Mouse (Mus musculus): Measurements from ENCODE around the gene Zmym4. TPM values are rescaled to one million over a fixed set of nuclear protein-coding genes. Genes with fewer than 3 reads are reported as not detected.

The Zmym4 gene
- polyA plus RNA-seq, 1 experiment from 2014 or later, result 30.4 TPM

DNA sequence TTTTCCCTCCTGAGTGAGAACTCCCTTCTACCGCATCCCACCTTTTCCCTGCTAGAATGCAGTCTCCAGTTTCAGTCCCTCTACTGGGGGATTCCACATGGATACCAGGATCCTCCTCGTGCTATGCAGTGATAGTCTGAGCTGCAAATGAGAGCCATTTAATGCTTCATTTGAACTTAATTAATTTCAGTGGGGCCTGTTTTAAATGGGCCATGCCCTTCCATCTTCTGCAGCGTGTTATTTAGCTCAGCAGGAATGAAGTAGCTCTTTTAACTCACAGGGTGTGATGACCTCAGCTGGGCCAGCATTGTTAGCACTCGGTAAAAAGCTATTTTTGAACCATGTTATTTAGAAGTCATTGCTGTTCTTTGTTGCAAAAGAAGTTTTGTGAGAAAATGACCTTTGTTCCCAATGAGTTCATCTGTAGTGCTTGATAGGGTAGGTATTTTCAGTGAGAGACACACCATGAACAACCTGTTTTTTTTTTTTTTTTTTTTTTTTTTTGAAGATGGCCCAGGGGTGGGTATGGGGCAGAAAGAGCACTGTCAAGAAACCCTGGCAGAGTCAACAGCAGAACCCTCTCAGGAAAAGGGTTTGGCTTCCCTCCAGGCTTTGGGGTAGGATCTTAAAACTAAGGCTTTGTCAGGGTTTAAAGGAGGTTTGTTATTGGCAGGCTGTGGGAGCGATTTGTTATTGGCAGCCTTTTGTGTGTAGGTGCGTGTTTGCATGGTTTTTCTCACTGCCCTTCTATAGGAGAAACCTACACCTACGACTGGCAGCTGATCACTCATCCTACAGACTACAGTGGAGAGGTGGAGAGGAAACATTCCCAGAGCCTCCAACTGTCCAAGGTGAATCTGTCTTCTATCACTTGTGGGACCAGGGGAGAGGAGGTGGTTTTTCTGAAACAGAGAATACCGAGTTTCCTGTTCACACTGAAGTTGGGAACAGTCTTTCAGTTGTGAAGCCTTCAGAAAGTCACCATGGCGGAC, 144.7 kb downstream of the Zmym4 start:
- DNase-seq (ENCODE audit: low spot score), result no peak
- no peaks in the 10 kb centered on the region for H3K4me1 ChIP-seq (ENCODE audit: control insufficient read depth, insufficient read depth, low read length)
- H3K9me3 ChIP-seq (ENCODE audit: control insufficient read depth, low read length), result no peaks in the 10 kb centered on the region
- H3K27me3 ChIP-seq (ENCODE audit: control insufficient read depth, insufficient read depth, low read length), result no peaks in the 10 kb centered on the region
- 67% methylated on average over 9 of the region's 9 CpGs for WGBS
- no peak for ATAC-seq (ENCODE audit: insufficient read depth, low FRiP score, low TSS enrichment)
- H3K27ac ChIP-seq (ENCODE audit: low read depth, low read length), result no peak overlapping the region
- H3K4me2 ChIP-seq (ENCODE audit: low read depth), result no peak overlapping the region
- no peaks in the 10 kb centered on the region for H3K36me3 ChIP-seq (ENCODE audit: control insufficient read depth, insufficient read depth, low read length)
- H3K9ac ChIP-seq (ENCODE audit: low read length), result no peak overlapping the region
- no peak overlapping the region for H3K4me3 ChIP-seq (ENCODE audit: low read depth, low read length)

DNA sequence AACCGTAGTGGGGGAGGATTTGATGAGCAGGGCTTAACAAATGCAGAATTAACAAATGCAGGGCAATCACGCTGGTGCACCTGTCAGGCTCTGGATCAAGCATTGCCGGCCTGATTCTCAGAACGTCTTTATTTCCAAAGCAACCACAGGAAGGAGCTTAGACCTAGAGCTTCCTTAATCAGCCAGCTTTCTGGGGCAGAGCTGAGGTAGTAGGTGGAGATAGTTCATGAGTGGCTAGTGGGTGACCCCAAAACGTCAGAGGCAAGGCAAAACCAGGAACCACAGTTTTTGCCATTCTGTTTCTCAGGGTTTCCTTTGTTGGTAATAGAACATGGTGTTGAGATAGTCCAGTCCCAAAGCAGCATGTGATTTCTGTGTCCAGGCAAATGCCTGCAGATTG, 153.1 kb downstream of the Zmym4 start:
- H3K27me3 ChIP-seq (ENCODE audit: control insufficient read depth, insufficient read depth, low read length), result no peaks in the 10 kb centered on the region
- H3K27ac ChIP-seq (ENCODE audit: low read depth, low read length), result 0 out of 2 replicates have a peak overlapping the region, but pooled peaks have one; percentile 23
- DNase-seq (ENCODE audit: low spot score) (no peak), ATAC-seq (ENCODE audit: insufficient read depth, low FRiP score, low TSS enrichment) (no peak)
- WGBS, result 78% methylated on average over 5 of the region's 5 CpGs
- H3K4me3 ChIP-seq (ENCODE audit: low read depth, low read length), result no peak overlapping the region
- no peak overlapping the region for H3K9ac ChIP-seq (ENCODE audit: low read length)
- H3K9me3 ChIP-seq (ENCODE audit: control insufficient read depth, low read length), result no peaks in the 10 kb centered on the region
- H3K4me1 ChIP-seq (ENCODE audit: control insufficient read depth, insufficient read depth, low read length), result no peaks in the 10 kb centered on the region
- H3K4me2 ChIP-seq (ENCODE audit: low read depth), result no peak overlapping the region
- 0 out of 2 replicates have a peak, but pooled peaks cover 3% of the 10 kb centered on the region for H3K36me3 ChIP-seq (ENCODE audit: control insufficient read depth, insufficient read depth, low read length)

DNA sequence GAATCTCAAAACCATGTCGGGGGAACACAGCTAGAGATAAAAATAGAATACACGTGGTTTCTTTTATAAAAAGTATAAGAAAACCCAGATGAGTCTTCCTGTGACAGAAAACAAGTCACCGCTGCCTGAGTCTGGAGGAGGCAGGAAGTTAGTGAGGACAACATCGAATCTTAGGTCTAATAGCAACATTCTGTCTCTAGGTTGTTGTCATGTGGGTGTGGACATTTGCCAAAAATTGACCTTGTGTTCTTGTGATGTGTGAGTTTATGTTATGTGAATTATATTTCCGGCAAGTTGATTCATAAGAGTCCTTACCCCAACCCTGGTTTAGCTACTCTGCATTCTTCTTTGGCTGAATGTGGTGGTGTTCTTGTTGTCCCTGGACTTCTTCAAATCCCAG, 154.7 kb downstream of the Zmym4 start:
- Histone ChIP-seq H3K9ac (ENCODE audit: low read length) (no peak overlapping the region), H3K4me2 (ENCODE audit: low read depth) (no peak overlapping the region), H3K4me3 (ENCODE audit: low read depth, low read length) (no peak overlapping the region), H3K27ac (ENCODE audit: low read depth, low read length) (no peak overlapping the region), H3K9me3 (ENCODE audit: control insufficient read depth, low read length) (no peaks in the 10 kb centered on the region), H3K36me3 (ENCODE audit: control insufficient read depth, insufficient read depth, low read length) (0 out of 2 replicates have a peak, but pooled peaks cover 5% of the 10 kb centered on the region), H3K27me3 (ENCODE audit: control insufficient read depth, insufficient read depth, low read length) (no peaks in the 10 kb centered on the region), H3K4me1 (ENCODE audit: control insufficient read depth, insufficient read depth, low read length) (no peaks in the 10 kb centered on the region)
- DNase-seq (ENCODE audit: low spot score) (no peak), ATAC-seq (ENCODE audit: insufficient read depth, low FRiP score, low TSS enrichment) (no peak)
- 91% methylated on average over 5 of the region's 5 CpGs for WGBS

Other genes starting within 250 kb of the Zmym4 start
- gene Tfap2e, start 231.9 kb downstream of the Zmym4 start, polyA plus RNA-seq (2014; fragmentation: Nextera tagmentation; extraction: Ambion mirVana), result 0.11 TPM in 2 replicates
- 39.8 and 41.9 TPM in 2 replicates for gene Ncdn, start 214.7 kb downstream of the Zmym4 start, polyA plus RNA-seq (2014; fragmentation: Nextera tagmentation; extraction: Ambion mirVana)
- 32.4 and 34.2 TPM in 2 replicates for gene AU040320, start 214.6 kb downstream of the Zmym4 start, polyA plus RNA-seq (2014; fragmentation: Nextera tagmentation; extraction: Ambion mirVana)
- gene Sfpq, start 53.2 kb upstream of the Zmym4 start, polyA plus RNA-seq (2014; fragmentation: Nextera tagmentation; extraction: Ambion mirVana), result 155 and 163 TPM in 2 replicates
- 33.5 and 37.9 TPM in 2 replicates for gene Zmym1, start 93.0 kb upstream of the Zmym4 start, polyA plus RNA-seq (2014; fragmentation: Nextera tagmentation; extraction: Ambion mirVana)
- gene Zmym6, start 109.2 kb upstream of the Zmym4 start, polyA plus RNA-seq (2014; fragmentation: Nextera tagmentation; extraction: Ambion mirVana), result 28.3 and 30.0 TPM in 2 replicates
- gene Tmem35b, start 155.6 kb upstream of the Zmym4 start, polyA plus RNA-seq (2014; fragmentation: Nextera tagmentation; extraction: Ambion mirVana), result 11.7 and 13.5 TPM in 2 replicates
- gene Dlgap3, start 201.1 kb upstream of the Zmym4 start, polyA plus RNA-seq (2014; fragmentation: Nextera tagmentation; extraction: Ambion mirVana), result 5.6 and 5.7 TPM in 2 replicates

Measured in neural tube, embryonic 11.5 days (tissue).